Mouse (Mus musculus): ENCODE measurements at regions not wholly inside any gene's neighbourhood (a gene's known extent, or its start where the extent isn't known, plus 50 kb on each side); places are given as distances from the start of the nearest gene placed in this dataset.

DNA sequence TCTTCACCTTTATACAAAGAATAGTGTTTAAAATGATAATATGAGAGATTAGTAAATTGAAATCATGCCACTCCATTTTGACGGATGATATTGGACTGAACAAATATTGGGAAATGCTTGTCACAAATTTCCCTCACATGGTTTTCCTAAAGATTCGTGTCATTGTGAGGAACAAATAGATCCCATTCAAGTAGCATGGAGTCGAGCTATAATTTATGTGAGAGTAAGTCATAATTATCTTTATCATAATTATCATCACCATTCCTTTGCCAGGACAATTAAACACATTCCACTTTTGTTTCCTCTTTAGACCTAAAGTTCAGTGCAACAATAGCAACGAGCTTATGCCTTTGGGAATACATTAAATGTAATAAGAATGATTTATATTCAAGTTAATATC, 370.5 kb downstream of the Cdh11 start:
- WGBS = 57% methylated on average over 4 of the region's 4 CpGs

DNA sequence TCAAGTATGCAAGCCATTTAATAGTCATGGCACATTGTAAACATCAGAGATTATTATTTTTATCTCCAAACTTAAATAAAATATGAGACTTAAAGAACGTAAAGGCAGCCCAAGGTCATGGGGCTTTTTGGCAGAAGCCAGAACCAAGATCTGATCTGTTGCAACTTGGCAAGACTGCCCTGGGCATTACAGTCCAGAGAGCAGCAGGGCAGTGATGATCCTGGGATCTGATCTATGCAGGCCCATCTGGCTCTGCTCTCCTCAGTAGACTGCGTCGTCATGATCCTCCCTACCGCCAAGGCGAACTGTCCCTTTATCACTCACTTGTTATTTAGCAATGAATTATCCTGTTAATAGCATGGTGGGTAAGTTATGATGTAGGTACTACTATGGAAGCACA, 372.0 kb downstream of the Cdh11 start:
- DNase-seq (ENCODE audit: extremely low read depth, low read depth, low spot score) = no peak

More for the DNA sequence above, 370.5 kb downstream of the Cdh11 start:
- Histone ChIP-seq H3K36me3 (ENCODE audit: control insufficient read depth, insufficient read depth, low read length) (no peaks in the 10 kb centered on the region), H3K9ac (ENCODE audit: low read depth, low read length) (no peak overlapping the region), H3K4me1 (ENCODE audit: control insufficient read depth, insufficient read depth, low read length) (no peaks in the 10 kb centered on the region), H3K79me2 (ENCODE audit: control insufficient read depth, insufficient read depth, low read length) (no peaks in the 10 kb centered on the region), H3K27me3 (ENCODE audit: control insufficient read depth, insufficient read depth, low read length) (no peaks in the 10 kb centered on the region), H3K27ac (replicated peaks; ENCODE audit: insufficient read depth, low read depth, low read length) (no peak overlapping the region), H3K4me3 (ENCODE audit: insufficient read depth, low read depth, low read length) (no peak overlapping the region)
- DNase-seq (ENCODE audit: extremely low read depth, low read depth, low spot score) = no peak
- TF ChIP-seq CTCF (IDR thresholded peaks at IDR 0.05; ENCODE audit: low read depth, low read length) (no peak), POLR2A (IDR thresholded peaks at IDR 0.05; ENCODE audit: extremely low read depth, insufficient read depth, low read length) (no peak)

DNA sequence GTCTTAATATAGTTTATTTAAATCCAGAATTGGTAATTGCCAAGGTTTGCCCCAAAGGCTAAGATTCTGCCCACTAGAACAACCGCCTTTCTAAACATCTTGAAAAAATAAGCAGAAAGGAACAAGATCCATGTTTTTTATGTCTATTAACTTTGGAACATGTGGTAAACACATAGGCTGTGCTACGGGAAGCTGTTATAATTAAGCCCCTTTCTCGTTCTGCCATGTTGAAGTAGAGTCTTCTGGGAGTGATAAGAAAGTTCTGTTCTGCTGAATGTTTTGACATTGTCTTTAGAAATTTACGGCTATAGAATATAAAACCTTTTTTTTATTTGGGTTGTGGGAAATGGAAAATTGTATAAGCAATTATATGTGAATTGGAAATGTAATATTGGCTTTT, 397.9 kb downstream of the Cdh11 start:
- Histone ChIP-seq H3K4me1 (ENCODE audit: control insufficient read depth, insufficient read depth, low read length) (no peaks in the 10 kb centered on the region), H3K79me2 (ENCODE audit: control insufficient read depth, insufficient read depth, low read length) (no peaks in the 10 kb centered on the region), H3K27ac (replicated peaks; ENCODE audit: insufficient read depth, low read depth, low read length) (no peak overlapping the region), H3K27me3 (ENCODE audit: control insufficient read depth, insufficient read depth, low read length) (no peaks in the 10 kb centered on the region), H3K36me3 (ENCODE audit: control insufficient read depth, insufficient read depth, low read length) (no peaks in the 10 kb centered on the region), H3K9ac (ENCODE audit: low read depth, low read length) (no peak overlapping the region), H3K4me3 (ENCODE audit: insufficient read depth, low read depth, low read length) (no peak overlapping the region)
- no peak for TF ChIP-seq CTCF (IDR thresholded peaks at IDR 0.05; ENCODE audit: low read depth, low read length)
- TF ChIP-seq POLR2A (IDR thresholded peaks at IDR 0.05; ENCODE audit: extremely low read depth, insufficient read depth, low read length) = no peak
- WGBS = 90% methylated on average over 4 of the region's 4 CpGs
- DNase-seq (ENCODE audit: extremely low read depth, low read depth, low spot score) = no peak

More for the DNA sequence above, 372.0 kb downstream of the Cdh11 start:
- no peak overlapping the region for H3K9ac ChIP-seq (ENCODE audit: low read depth, low read length)
- H3K27ac ChIP-seq (replicated peaks; ENCODE audit: insufficient read depth, low read depth, low read length) = no peak overlapping the region
- no peaks in the 10 kb centered on the region for H3K4me1 ChIP-seq (ENCODE audit: control insufficient read depth, insufficient read depth, low read length)
- H3K27me3 ChIP-seq (ENCODE audit: control insufficient read depth, insufficient read depth, low read length) = no peaks in the 10 kb centered on the region
- H3K79me2 ChIP-seq (ENCODE audit: control insufficient read depth, insufficient read depth, low read length) = no peaks in the 10 kb centered on the region
- H3K36me3 ChIP-seq (ENCODE audit: control insufficient read depth, insufficient read depth, low read length) = no peaks in the 10 kb centered on the region
- no peak for TF ChIP-seq CTCF (IDR thresholded peaks at IDR 0.05; ENCODE audit: low read depth, low read length)
- no peak for TF ChIP-seq POLR2A (IDR thresholded peaks at IDR 0.05; ENCODE audit: extremely low read depth, insufficient read depth, low read length)
- WGBS = 88% methylated on average over 5 of the region's 5 CpGs
- H3K4me3 ChIP-seq (ENCODE audit: insufficient read depth, low read depth, low read length) = no peak overlapping the region

DNA sequence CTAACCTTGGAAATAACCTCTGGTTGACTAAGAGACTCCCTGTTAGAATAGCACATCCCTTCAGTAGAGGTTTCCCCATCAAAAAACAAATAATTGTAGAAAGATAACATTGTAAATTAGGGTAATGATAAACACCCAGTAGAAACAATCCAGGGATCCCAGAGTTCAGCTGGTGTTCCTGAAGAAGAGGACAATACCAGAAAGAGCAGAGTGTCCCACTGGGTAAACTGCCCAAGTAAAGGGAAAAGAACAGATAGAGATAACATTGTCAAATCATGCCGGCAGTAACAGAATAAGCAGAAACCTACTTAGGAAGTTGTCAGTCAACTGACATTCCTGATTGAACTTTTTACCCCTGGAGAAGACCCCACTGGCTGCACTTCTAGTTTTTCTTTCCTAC, 440.1 kb downstream of the Cdh11 start:
- H3K9ac ChIP-seq (ENCODE audit: low read depth, low read length) = no peak overlapping the region
- no peak overlapping the region for H3K4me3 ChIP-seq (ENCODE audit: insufficient read depth, low read depth, low read length)
- H3K4me1 ChIP-seq (ENCODE audit: control insufficient read depth, insufficient read depth, low read length) = no peaks in the 10 kb centered on the region
- no peaks in the 10 kb centered on the region for H3K27me3 ChIP-seq (ENCODE audit: control insufficient read depth, insufficient read depth, low read length)
- no peak for DNase-seq (ENCODE audit: extremely low read depth, low read depth, low spot score)
- no peak overlapping the region for H3K27ac ChIP-seq (replicated peaks; ENCODE audit: insufficient read depth, low read depth, low read length)
- 2% methylated on average over 1 of the region's 1 CpGs for WGBS
- TF ChIP-seq CTCF (IDR thresholded peaks at IDR 0.05; ENCODE audit: low read depth, low read length) (no peak), POLR2A (IDR thresholded peaks at IDR 0.05; ENCODE audit: extremely low read depth, insufficient read depth, low read length) (no peak)
- H3K36me3 ChIP-seq (ENCODE audit: control insufficient read depth, insufficient read depth, low read length) = no peaks in the 10 kb centered on the region
- H3K79me2 ChIP-seq (ENCODE audit: control insufficient read depth, insufficient read depth, low read length) = no peaks in the 10 kb centered on the region

DNA sequence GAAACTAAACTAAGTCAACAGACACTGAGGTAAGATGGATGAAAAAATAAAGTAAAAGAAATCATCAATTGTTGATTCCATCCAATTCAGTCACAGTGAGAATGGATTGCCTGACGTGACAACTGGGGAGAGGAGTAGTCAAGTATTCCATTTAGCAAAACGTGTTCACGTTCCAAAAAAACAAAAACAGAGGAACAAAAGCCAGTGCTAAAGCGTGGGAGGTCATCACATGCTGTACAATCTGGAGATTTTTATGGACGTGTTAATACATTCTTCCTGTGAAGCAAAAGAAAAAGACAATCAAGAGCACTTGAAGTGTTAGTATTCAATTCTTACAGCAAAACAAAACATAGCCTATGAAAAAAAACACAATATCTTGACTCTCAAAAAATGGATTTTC, 452.9 kb downstream of the Cdh11 start:
- no peaks in the 10 kb centered on the region for H3K79me2 ChIP-seq (ENCODE audit: control insufficient read depth, insufficient read depth, low read length)
- no peak for TF ChIP-seq POLR2A (IDR thresholded peaks at IDR 0.05; ENCODE audit: extremely low read depth, insufficient read depth, low read length)
- TF ChIP-seq CTCF (IDR thresholded peaks at IDR 0.05; ENCODE audit: low read depth, low read length) = no peak
- no peak for DNase-seq (ENCODE audit: extremely low read depth, low read depth, low spot score)
- H3K27ac ChIP-seq (replicated peaks; ENCODE audit: insufficient read depth, low read depth, low read length) = no peak overlapping the region
- no peak overlapping the region for H3K4me3 ChIP-seq (ENCODE audit: insufficient read depth, low read depth, low read length)
- H3K27me3 ChIP-seq (ENCODE audit: control insufficient read depth, insufficient read depth, low read length) = no peaks in the 10 kb centered on the region
- WGBS = 66% methylated on average over 5 of the region's 5 CpGs
- H3K36me3 ChIP-seq (ENCODE audit: control insufficient read depth, insufficient read depth, low read length) = no peaks in the 10 kb centered on the region
- no peaks in the 10 kb centered on the region for H3K4me1 ChIP-seq (ENCODE audit: control insufficient read depth, insufficient read depth, low read length)
- no peak overlapping the region for H3K9ac ChIP-seq (ENCODE audit: low read depth, low read length)

DNA sequence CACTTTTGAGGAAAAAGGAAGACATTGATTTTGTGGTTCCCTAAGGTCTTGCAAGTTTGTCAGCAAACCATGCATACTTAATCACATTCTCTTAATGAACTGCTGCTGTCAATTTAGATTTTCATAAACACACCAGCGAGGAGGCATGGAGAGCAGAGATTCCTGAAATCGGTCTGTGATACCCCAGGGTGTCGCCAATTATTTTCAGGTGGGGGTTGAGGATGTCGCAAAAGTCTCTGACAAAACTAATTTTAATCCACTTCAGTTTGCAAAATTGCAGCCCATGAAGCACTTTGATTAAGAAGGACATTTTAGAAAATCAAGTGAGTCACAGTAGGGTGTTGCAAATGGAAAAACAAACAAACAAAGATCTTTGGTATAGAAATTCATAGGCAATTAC, 454.3 kb downstream of the Cdh11 start:
- WGBS = 87% methylated on average over 4 of the region's 4 CpGs
- no peak for TF ChIP-seq POLR2A (IDR thresholded peaks at IDR 0.05; ENCODE audit: extremely low read depth, insufficient read depth, low read length)
- TF ChIP-seq CTCF (IDR thresholded peaks at IDR 0.05; ENCODE audit: low read depth, low read length) = no peak
- Histone ChIP-seq H3K27ac (replicated peaks; ENCODE audit: insufficient read depth, low read depth, low read length) (no peak overlapping the region), H3K9ac (ENCODE audit: low read depth, low read length) (no peak overlapping the region), H3K36me3 (ENCODE audit: control insufficient read depth, insufficient read depth, low read length) (no peaks in the 10 kb centered on the region), H3K4me1 (ENCODE audit: control insufficient read depth, insufficient read depth, low read length) (no peaks in the 10 kb centered on the region), H3K27me3 (ENCODE audit: control insufficient read depth, insufficient read depth, low read length) (no peaks in the 10 kb centered on the region), H3K4me3 (ENCODE audit: insufficient read depth, low read depth, low read length) (no peak overlapping the region), H3K79me2 (ENCODE audit: control insufficient read depth, insufficient read depth, low read length) (no peaks in the 10 kb centered on the region)
- DNase-seq (ENCODE audit: extremely low read depth, low read depth, low spot score) = no peak

All from liver, adult 2 months (tissue).